Mouse (Mus musculus): Measurements from ENCODE around the gene B3gnt4.

The B3gnt4 gene

DNA sequence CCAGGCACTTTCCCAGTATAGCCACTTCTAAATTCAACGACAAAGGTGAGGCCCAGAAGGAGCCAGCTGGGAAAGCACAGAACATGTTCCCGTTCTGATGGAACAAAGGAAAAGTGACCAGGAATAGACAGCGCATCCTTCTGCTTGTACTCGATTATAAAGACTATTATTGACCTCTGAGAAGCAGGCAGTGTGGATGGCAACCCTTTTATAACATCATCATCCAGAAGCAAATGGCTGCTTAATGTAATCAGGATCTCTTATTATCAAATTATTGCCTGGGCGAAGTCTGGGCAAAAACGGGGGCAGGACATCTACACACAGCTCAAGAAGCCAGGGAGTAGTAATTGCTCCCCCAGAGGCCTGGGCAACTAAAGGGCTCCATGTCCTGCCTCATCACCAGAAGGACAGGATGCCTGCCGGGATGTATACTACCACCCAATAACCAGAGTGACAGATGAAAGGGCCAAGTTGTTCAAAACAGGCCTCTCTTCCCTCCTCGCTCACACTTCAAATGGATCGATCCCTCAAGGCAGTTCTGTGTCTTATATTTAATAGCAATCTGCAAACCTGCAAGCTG, 15.7 kb downstream of the B3gnt4 start:
- DNase-seq (ENCODE audit: low read depth, low spot score): no peak

DNA sequence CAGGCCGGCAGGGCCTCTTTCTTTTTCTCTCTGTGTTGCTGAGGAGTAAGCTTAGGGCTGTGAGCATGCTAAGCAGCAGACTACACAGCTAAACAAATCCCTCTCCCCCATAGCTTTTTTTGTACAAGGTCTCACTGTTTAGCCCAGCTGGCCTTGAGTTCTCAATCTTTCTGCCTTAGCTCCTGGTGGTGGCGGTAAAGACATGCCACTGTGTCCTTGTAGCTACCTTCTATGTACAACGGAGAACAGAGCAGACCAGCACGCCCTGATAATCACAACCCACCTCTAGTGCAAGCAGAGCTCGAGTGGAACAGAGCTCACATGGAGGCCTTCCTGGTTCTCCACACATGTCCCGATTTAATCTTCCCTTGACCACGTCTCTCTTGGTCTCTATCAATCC, 18.4 kb downstream of the B3gnt4 start:
- DNase-seq (ENCODE audit: low read depth, low spot score): no peak

- DNase-seq (ENCODE audit: low read depth, low spot score): no peak
Observed at GRCm38 (mm10) chr5:123530056-123530455, 19.8 kb downstream of the B3gnt4 start.

GRCm38 (mm10) chr5:123533801-123534200, 23.5 kb downstream of the B3gnt4 start:
- no peak for DNase-seq (ENCODE audit: low read depth, low spot score)

DNA sequence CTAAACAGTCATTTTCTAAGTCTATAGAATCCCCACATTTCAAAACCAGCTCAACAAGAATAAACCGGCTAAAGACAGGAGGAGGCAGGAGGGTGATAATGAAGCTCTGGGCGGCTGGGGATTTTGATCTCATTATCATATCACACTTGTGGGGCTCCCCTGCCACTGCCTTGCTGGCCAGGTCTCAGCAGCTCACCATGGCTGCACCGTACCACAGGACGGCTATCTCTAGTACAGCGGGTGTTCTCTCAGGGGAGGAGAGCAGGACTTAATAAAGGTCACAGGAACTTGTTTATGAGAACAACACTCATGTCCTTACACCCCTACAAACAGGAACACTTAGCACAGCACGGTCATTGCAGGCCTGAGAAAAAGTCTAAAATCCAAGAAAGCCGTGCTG, 45.4 kb downstream of the B3gnt4 start:
- DNase-seq (ENCODE audit: low read depth, low spot score): no peak

DNA sequence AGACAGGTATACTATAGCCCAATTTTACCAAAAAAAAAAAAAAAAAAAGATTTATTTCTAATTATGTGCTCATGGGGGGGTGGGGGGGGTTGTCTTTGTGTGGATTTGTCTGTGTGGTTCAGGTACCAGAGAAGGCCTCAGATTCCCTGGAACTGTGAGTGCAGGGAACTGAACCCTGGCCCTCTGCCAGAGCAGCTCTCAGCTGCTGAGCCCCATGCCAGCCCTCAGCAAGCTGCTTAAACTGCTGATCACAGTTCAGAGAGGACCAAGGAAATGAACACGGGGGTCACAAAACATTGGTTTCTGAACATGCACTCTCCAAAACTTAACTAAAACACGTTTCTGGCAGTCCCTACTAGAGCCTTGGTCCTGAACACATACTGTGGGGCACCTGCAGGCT, 46.2 kb downstream of the B3gnt4 start:
- no peak for DNase-seq (ENCODE audit: low read depth, low spot score)

DNA sequence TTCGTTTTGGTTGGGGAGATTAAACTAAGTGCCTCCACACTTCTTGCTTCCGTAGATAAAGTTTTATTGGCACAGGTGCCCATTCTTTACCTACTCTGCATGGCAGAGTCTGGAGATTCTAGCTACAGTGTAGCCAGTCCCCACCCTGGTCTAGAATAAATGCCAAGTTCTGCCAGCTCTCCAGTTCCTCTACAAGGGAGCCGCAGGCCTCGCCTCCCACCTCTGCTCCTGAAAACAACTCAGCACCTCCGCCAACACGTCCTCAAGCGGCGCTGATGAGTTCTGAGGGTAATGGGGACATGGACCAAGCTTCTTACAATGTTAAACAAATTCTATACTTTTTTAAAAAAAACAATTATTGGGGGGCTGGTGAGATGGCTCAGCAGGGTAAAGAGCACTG, 49.3 kb downstream of the B3gnt4 start:
- no peak for DNase-seq (ENCODE audit: low read depth, low spot score)

DNA sequence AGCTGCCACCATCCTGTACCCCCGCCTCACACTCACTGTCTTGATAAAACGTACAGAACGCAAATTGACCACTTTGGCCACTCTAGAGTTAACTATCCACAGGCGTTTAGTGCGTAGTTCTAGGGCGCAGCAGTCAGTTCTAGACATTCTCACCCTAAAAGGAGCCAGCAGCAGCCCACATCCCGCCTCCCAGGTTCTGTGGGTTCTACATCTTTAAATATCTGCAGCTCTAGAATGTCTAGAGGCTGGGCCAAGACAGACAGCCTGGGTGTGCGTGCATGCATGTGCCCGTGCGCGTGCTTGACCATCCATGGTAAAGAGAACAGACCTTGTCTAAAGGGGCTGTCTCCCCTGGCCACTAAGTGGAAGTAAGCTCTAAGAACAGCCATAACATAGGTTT, 50.9 kb downstream of the B3gnt4 start:
- no peak for DNase-seq (ENCODE audit: low read depth, low spot score)

Measured in c-Kit-negative CD71-positive TER-119-positive erythroid progenitor cells, embryonic 14.5 days (primary cell).